Mouse (Mus musculus) kidney, postnatal 0 days (tissue): Measurements from ENCODE around the gene Smc6. TPM values are rescaled to one million over a fixed set of nuclear protein-coding genes. Genes with fewer than 3 reads are reported as not detected.

Source experiments
- ATAC-seq: fragments of 200-750 bp; cut with Nextera tagmentation; replicated peaks from 2 replicates; pipeline ENCODE4 v1.8.0; 2017; ENCODE audit warnings: low read depth, moderate number of reproducible peaks, moderate TSS enrichment, moderate library complexity; ENCODE audit not compliant: low FRiP score
- DNase-seq: peaks from one replicate; pipeline ENCODE4 v3.0.0-alpha.2; 2016; ENCODE audit warnings: low spot score
- H3K27ac ChIP-seq: fragments of 300-500 bp; sonication (generic); 2 replicates; pipeline ENCODE4 v1.5.1; 2014; ENCODE audit warnings: mild to moderate bottlenecking
- H3K27me3 ChIP-seq: fragments of 300-500 bp; sonication (generic); 2 replicates; pipeline ENCODE4 v1.6.1; 2014; ENCODE audit warnings: low read length, mixed read lengths; ENCODE audit not compliant: insufficient read depth
- H3K36me3 ChIP-seq: fragments of 300-500 bp; sonication (generic); 2 replicates; pipeline ENCODE4 v1.6.1; 2014; ENCODE audit warnings: low read length, mixed read lengths; ENCODE audit not compliant: insufficient read depth
- H3K4me1 ChIP-seq: fragments of 300-500 bp; sonication (generic); replicated peaks from 2 replicates; pipeline ENCODE4 v1.6.1; 2014; ENCODE audit warnings: antibody characterized with exemption, low read length, mixed read lengths; ENCODE audit not compliant: insufficient read depth
- H3K4me2 ChIP-seq: fragments of 300-500 bp; sonication (generic); 2 replicates; pipeline ENCODE4 v1.6.1; 2014; ENCODE audit warnings: mild to moderate bottlenecking, low read length, moderate library complexity, mixed read lengths
- H3K4me3 ChIP-seq: fragments of 300-500 bp; sonication (generic); replicated peaks from 2 replicates; pipeline ENCODE4 v1.5.1; 2014; ENCODE audit warnings: low read depth, low read length
- H3K9ac ChIP-seq: fragments of 300-500 bp; sonication (generic); 2 replicates; pipeline ENCODE4 v1.6.1; 2014; ENCODE audit warnings: low read depth, low read length
- H3K9me3 ChIP-seq: fragments of 300-500 bp; sonication (generic); replicated peaks from 2 replicates; pipeline ENCODE4 v1.6.1; 2016; ENCODE audit warnings: low read length, inconsistent platforms, mixed read lengths
- CTCF ChIP-seq: IDR thresholded peaks from 2 replicates; pipeline ENCODE4 v1.5.1; 2016; ENCODE audit warnings: antibody characterized with exemption, low read depth, mild to moderate bottlenecking, moderate library complexity
- WGBS: fragments of 180-500 bp; shearing (Covaris S2); extraction: QIAGEN DNeasy Blood & Tissue Kit; methylation state at CpG from one replicate; pipeline ENCODE4 v1.1.7; 2014; 5-methylcytosine and 5-hydroxymethylcytosine counted together
- polyA plus RNA-seq: library from polyadenylated mRNA; unstranded; fragments of >200 nt; fragmentation: Nextera tagmentation; extraction: Ambion mirVana; gene quantifications from 2 replicates; pipeline ENCODE4 v1.2.1, GENCODE M21; 2015

Gene Smc6
- polyA plus RNA-seq, 1 experiment from 2014 or later = 126 TPM

GRCm38 (mm10) chr12:11338251-11338650 is 72.6 kb downstream of the Smc6 start:
- Histone ChIP-seq H3K9ac (no peak overlapping the region), H3K9me3 (no peaks in the 10 kb centered on the region), H3K4me3 (no peak overlapping the region), H3K36me3 (no peaks in the 10 kb centered on the region), H3K27ac (no peak overlapping the region), H3K4me2 (no peak overlapping the region), H3K27me3 (no peaks in the 10 kb centered on the region), H3K4me1 (no peaks in the 10 kb centered on the region)
- DNase-seq (no peak), ATAC-seq (no peak)
- 85% methylated on average over 2 of the region's 2 CpGs for WGBS
- TF ChIP-seq CTCF = no peak

DNA sequence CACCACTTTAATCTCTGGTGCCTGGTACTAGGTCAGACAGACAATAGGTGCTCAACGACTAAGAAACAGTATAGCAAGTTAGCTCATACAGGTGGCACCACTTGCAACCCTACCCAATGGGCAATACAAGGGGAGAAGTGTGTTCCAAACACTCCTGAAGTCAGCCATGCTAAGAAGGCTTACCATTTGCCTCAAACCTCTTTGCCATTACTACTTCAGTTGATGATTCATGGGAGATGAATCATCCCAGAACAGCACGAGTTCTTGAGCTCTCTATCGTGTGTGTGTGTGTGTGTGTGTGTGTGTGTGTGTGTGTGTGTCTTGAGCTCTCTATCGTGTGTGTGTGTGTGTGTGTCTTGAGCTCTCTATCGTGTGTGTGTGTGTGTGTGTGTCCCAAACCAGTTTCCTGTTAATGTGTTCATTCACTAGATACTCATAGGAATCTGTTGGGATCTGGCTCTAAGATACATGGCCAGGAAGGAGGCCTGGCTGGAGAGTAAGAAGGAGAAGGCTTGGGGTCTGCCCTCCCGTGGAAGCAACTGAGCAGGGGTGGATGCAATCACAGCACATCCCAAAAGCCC is 76.4 kb downstream of the Smc6 start:
- DNase-seq = no peak

GRCm38 (mm10) chr12:11345963-11346362 is 80.3 kb downstream of the Smc6 start:
- Histone ChIP-seq H3K27me3 (no peaks in the 10 kb centered on the region), H3K4me3 (no peak overlapping the region), H3K9me3 (no peaks in the 10 kb centered on the region), H3K27ac (no peak overlapping the region), H3K9ac (no peak overlapping the region), H3K4me1 (no peaks in the 10 kb centered on the region), H3K4me2 (no peak overlapping the region), H3K36me3 (no peaks in the 10 kb centered on the region)
- WGBS = 50% methylated on average over 2 of the region's 2 CpGs
- DNase-seq = no peak
- no peak for TF ChIP-seq CTCF
- no peak for ATAC-seq

More for the DNA sequence above, 76.4 kb downstream of the Smc6 start:
- H3K4me2 ChIP-seq = no peak overlapping the region
- no peak overlapping the region for H3K27ac ChIP-seq
- WGBS = 73% methylated on average over 6 of the region's 6 CpGs
- TF ChIP-seq CTCF = no peak
- H3K4me3 ChIP-seq = no peak overlapping the region
- no peaks in the 10 kb centered on the region for H3K4me1 ChIP-seq
- no peak overlapping the region for H3K9ac ChIP-seq
- ATAC-seq = no peak
- no peaks in the 10 kb centered on the region for H3K9me3 ChIP-seq
- no peaks in the 10 kb centered on the region for H3K27me3 ChIP-seq
- no peaks in the 10 kb centered on the region for H3K36me3 ChIP-seq

GRCm38 (mm10) chr12:11348423-11348822 is 82.7 kb downstream of the Smc6 start:
- 18% methylated on average over 1 of the region's 1 CpGs for WGBS
- H3K27me3 ChIP-seq = no peaks in the 10 kb centered on the region
- DNase-seq = no peak
- no peak overlapping the region for H3K4me2 ChIP-seq
- no peak overlapping the region for H3K4me3 ChIP-seq
- H3K9ac ChIP-seq = no peak overlapping the region
- no peak for ATAC-seq
- H3K4me1 ChIP-seq = no peaks in the 10 kb centered on the region
- TF ChIP-seq CTCF = no peak
- H3K27ac ChIP-seq = no peak overlapping the region
- H3K9me3 ChIP-seq = no peaks in the 10 kb centered on the region
- no peaks in the 10 kb centered on the region for H3K36me3 ChIP-seq

- no peak overlapping the region for H3K4me3 ChIP-seq
- no peaks in the 10 kb centered on the region for H3K9me3 ChIP-seq
- WGBS = 46% methylated on average over 5 of the region's 5 CpGs
- DNase-seq (no peak), ATAC-seq (no peak)
- H3K27me3 ChIP-seq = no peaks in the 10 kb centered on the region
- H3K36me3 ChIP-seq = no peaks in the 10 kb centered on the region
- no peak overlapping the region for H3K27ac ChIP-seq
- TF ChIP-seq CTCF = no peak
- no peak overlapping the region for H3K4me2 ChIP-seq
- H3K9ac ChIP-seq = no peak overlapping the region
- no peaks in the 10 kb centered on the region for H3K4me1 ChIP-seq
Observed at GRCm38 (mm10) chr12:11349870-11350269, 84.2 kb downstream of the Smc6 start.

DNA sequence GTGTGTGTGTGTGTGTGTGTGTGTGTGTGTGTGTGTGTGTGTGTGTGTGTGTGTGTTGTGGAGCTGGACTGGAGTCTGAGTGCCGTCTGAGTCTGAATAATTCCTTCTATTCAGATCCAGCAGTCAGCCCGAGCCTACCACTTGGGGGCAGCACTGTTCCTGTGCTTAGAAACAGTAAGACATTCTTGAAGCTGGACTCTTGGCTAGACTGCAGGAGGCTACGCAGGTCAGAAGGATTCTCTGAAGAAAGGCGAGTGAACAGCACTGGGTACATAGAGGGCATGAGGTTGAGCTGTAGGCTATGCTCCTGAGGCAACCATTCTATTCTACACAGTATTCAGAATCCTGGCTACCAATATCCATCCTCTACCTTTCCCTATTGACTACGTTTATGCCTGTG is 85.2 kb downstream of the Smc6 start:
- WGBS = 28% methylated on average over 5 of the region's 5 CpGs
- TF ChIP-seq CTCF = peak; percentile 83
- Histone ChIP-seq H3K27me3 (no peaks in the 10 kb centered on the region), H3K4me1 (no peaks in the 10 kb centered on the region), H3K36me3 (no peaks in the 10 kb centered on the region), H3K9me3 (no peaks in the 10 kb centered on the region), H3K27ac (no peak overlapping the region), H3K9ac (no peak overlapping the region), H3K4me2 (no peak overlapping the region), H3K4me3 (no peak overlapping the region)
- peak; percentile 86 for DNase-seq
- ATAC-seq = no peak

- Histone ChIP-seq H3K9ac (no peak overlapping the region), H3K4me2 (no peak overlapping the region), H3K4me3 (no peak overlapping the region), H3K9me3 (no peaks in the 10 kb centered on the region), H3K27ac (no peak overlapping the region), H3K36me3 (no peaks in the 10 kb centered on the region), H3K27me3 (no peaks in the 10 kb centered on the region), H3K4me1 (no peaks in the 10 kb centered on the region)
- no peak for TF ChIP-seq CTCF
- ATAC-seq = no peak
- no peak for DNase-seq
- WGBS = 90% methylated on average over 6 of the region's 6 CpGs
Observed at GRCm38 (mm10) chr12:11362435-11362834, 96.7 kb downstream of the Smc6 start.
